Mouse (Mus musculus) bone marrow, adult 2 months (tissue): ENCODE measurements at regions not wholly inside any gene's neighbourhood (a gene's known extent, or its start where the extent isn't known, plus 50 kb on each side); places are given as distances from the start of the nearest gene placed in this dataset.

Experiments
- CTCF ChIP-seq: fragments of 200-500 bp; IDR thresholded peaks from 2 replicates; pipeline ENCODE4 v1.5.1; 2011; ENCODE audit warnings: low read length, control low read depth; ENCODE audit not compliant: control insufficient read depth, insufficient read depth
- POLR2A ChIP-seq: fragments of 200-500 bp; IDR thresholded peaks from 2 replicates; pipeline ENCODE4 v1.6.1; 2011; ENCODE audit warnings: low read depth, mild to moderate bottlenecking, control low read depth, low read length, borderline replicate concordance; ENCODE audit not compliant: control insufficient read depth

DNA sequence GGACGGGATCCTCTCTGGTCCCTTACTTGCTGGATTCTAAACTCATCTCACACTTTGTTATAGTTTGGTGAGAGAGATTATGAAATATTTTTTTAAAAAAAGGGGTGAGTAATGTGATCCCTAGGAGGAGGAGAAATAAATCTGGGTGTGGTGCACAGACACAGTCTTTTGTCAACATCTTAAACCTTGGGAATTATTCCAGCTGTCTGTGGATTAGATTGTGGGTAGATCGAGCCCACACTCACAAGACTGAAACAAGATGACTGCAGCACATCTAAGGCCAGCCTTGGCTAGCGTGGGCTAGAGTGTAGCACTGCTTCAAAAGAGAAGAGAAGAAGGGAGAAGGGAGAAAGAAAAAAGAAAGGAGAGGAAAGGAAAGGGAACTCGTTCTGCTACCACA is 70.4 kb upstream of the Il12b start:
- TF ChIP-seq CTCF (no peak), POLR2A (no peak)
